Mouse (Mus musculus): ENCODE results near the gene Sorbs1. TPM values are rescaled to one million over a fixed set of nuclear protein-coding genes. Genes with fewer than 3 reads are reported as not detected.

The Sorbs1 gene
- polyA plus RNA-seq, 1 experiment: 38.8 TPM

GRCm38 (mm10) chr19:40426103-40426960, 87.2 kb downstream of the Sorbs1 start:
- Histone ChIP-seq H3K4me2 (ENCODE audit: low read depth) (no peak overlapping the region), H3K4me3 (no peak overlapping the region), H3K36me3 (ENCODE audit: control insufficient read depth, insufficient read depth) (no peaks in the 10 kb centered on the region), H3K27me3 (ENCODE audit: control insufficient read depth, insufficient read depth, insufficient read length) (no peaks in the 10 kb centered on the region), H3K79me2 (ENCODE audit: control insufficient read depth, insufficient read depth) (peaks cover 8% of the 10 kb centered on the region), H3ac (ENCODE audit: control insufficient read depth, insufficient read length) (no peak overlapping the region)
- no peak for TF ChIP-seq E2F4 (IDR thresholded peaks at IDR 0.05; ENCODE audit: insufficient read depth)
- TF ChIP-seq SRF (IDR thresholded peaks at IDR 0.05; ENCODE audit: control insufficient read depth, insufficient read length, low read depth): no peak
- no peak for TF ChIP-seq TCF12 (IDR thresholded peaks at IDR 0.05; ENCODE audit: insufficient read depth, poor library complexity, severe bottlenecking)
- no peak for TF ChIP-seq USF1 (IDR thresholded peaks at IDR 0.05; ENCODE audit: low read depth)
- no peak for TF ChIP-seq MYOD1 (IDR thresholded peaks at IDR 0.05; ENCODE audit: control insufficient read depth in 1 of 3, insufficient read length in 2 of 3, low read depth in 2 of 3)
- TF ChIP-seq MYOG (IDR thresholded peaks at IDR 0.05; ENCODE audit: control insufficient read depth in 1 of 3, insufficient read depth in 1 of 3, insufficient read length in 2 of 3, low read depth in 2 of 3): no peak
- TF ChIP-seq TCF3 (IDR thresholded peaks at IDR 0.05; ENCODE audit: insufficient read length, low read depth): no peak
- TF ChIP-seq POLR2A (IDR thresholded peaks at IDR 0.05; ENCODE audit: insufficient read length, low read depth): no peak
- TF ChIP-seq MAX (IDR thresholded peaks at IDR 0.05; ENCODE audit: low read depth): no peak
- no peak for TF ChIP-seq POLR2AphosphoS2 (IDR thresholded peaks at IDR 0.05; ENCODE audit: insufficient read length, low read depth)
- TF ChIP-seq REST (IDR thresholded peaks at IDR 0.05; ENCODE audit: insufficient read depth, insufficient read length): no peak

GRCm38 (mm10) chr19:40425326-40425725, 88.3 kb downstream of the Sorbs1 start:
- H3K4me3 ChIP-seq: no peak overlapping the region
- no peaks in the 10 kb centered on the region for H3K27me3 ChIP-seq (ENCODE audit: control insufficient read depth, insufficient read depth, insufficient read length)
- no peak overlapping the region for H3ac ChIP-seq (ENCODE audit: control insufficient read depth, insufficient read length)
- H3K79me2 ChIP-seq (ENCODE audit: control insufficient read depth, insufficient read depth): peaks cover 8% of the 10 kb centered on the region
- no peaks in the 10 kb centered on the region for H3K36me3 ChIP-seq (ENCODE audit: control insufficient read depth, insufficient read depth)
- no peak for TF ChIP-seq TCF3 (IDR thresholded peaks at IDR 0.05; ENCODE audit: insufficient read length, low read depth)
- no peak for TF ChIP-seq POLR2AphosphoS2 (IDR thresholded peaks at IDR 0.05; ENCODE audit: insufficient read length, low read depth)
- TF ChIP-seq MYOD1 (IDR thresholded peaks at IDR 0.05; ENCODE audit: control insufficient read depth in 1 of 3, insufficient read length in 2 of 3, low read depth in 2 of 3): no peak
- TF ChIP-seq POLR2A (IDR thresholded peaks at IDR 0.05; ENCODE audit: insufficient read length, low read depth): no peak
- H3K4me2 ChIP-seq (ENCODE audit: low read depth): no peak overlapping the region

- no peaks in the 10 kb centered on the region for H3K79me2 ChIP-seq (ENCODE audit: control insufficient read depth, insufficient read depth)
- no peaks in the 10 kb centered on the region for H3K36me3 ChIP-seq (ENCODE audit: control insufficient read depth, insufficient read depth)
- no peak overlapping the region for H3K4me3 ChIP-seq
- H3K27me3 ChIP-seq (ENCODE audit: control insufficient read depth, insufficient read depth, insufficient read length): no peaks in the 10 kb centered on the region
- H3ac ChIP-seq (ENCODE audit: control insufficient read depth, insufficient read length): no peak overlapping the region
- TF ChIP-seq MAX (IDR thresholded peaks at IDR 0.05; ENCODE audit: low read depth): no peak
- no peak for TF ChIP-seq MYOD1 (IDR thresholded peaks at IDR 0.05; ENCODE audit: control insufficient read depth in 1 of 3, insufficient read length in 2 of 3, low read depth in 2 of 3)
- TF ChIP-seq MYOG (IDR thresholded peaks at IDR 0.05; ENCODE audit: control insufficient read depth in 1 of 3, insufficient read depth in 1 of 3, insufficient read length in 2 of 3, low read depth in 2 of 3): no peak
- no peak for TF ChIP-seq POLR2A (IDR thresholded peaks at IDR 0.05; ENCODE audit: insufficient read length, low read depth)
- TF ChIP-seq CEBPB (IDR thresholded peaks at IDR 0.05; ENCODE audit: insufficient read depth, poor library complexity, severe bottlenecking): no peak
- TF ChIP-seq REST (IDR thresholded peaks at IDR 0.05; ENCODE audit: insufficient read depth, insufficient read length): no peak
- TF ChIP-seq TCF12 (IDR thresholded peaks at IDR 0.05; ENCODE audit: insufficient read depth, poor library complexity, severe bottlenecking): no peak
- no peak for TF ChIP-seq E2F4 (IDR thresholded peaks at IDR 0.05; ENCODE audit: insufficient read depth)
- no peak for TF ChIP-seq POLR2AphosphoS2 (IDR thresholded peaks at IDR 0.05; ENCODE audit: insufficient read length, low read depth)
- no peak for TF ChIP-seq SRF (IDR thresholded peaks at IDR 0.05; ENCODE audit: control insufficient read depth, insufficient read length, low read depth)
- no peak for TF ChIP-seq TCF3 (IDR thresholded peaks at IDR 0.05; ENCODE audit: insufficient read length, low read depth)
- TF ChIP-seq USF1 (IDR thresholded peaks at IDR 0.05; ENCODE audit: low read depth): no peak
- no peak overlapping the region for H3K4me2 ChIP-seq (ENCODE audit: low read depth)
These were observed 92.5 kb downstream of the Sorbs1 start for GRCm38 (mm10) chr19:40421037-40421436.

DNA sequence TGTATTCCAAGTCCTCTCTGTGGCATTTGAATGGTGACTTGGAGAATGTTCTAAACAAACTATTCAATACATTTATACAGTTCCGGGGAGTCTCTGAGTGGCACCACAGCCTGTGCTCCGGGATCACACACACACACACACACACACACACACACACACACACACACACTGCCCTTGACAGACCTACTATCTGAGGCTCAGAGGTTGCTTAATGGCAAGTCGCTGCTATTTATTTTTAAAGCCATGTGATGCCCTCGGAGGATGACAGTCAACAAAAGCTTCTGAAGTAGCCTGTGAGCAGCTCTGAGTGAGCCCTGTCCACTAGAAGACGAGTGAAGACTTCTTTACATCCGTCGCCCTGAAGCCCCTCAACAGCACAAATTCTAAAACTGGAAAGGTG, 94.3 kb downstream of the Sorbs1 start:
- Histone ChIP-seq H3K4me2 (ENCODE audit: low read depth) (no peak overlapping the region), H3K4me3 (no peak overlapping the region), H3K79me2 (ENCODE audit: control insufficient read depth, insufficient read depth) (no peaks in the 10 kb centered on the region), H3ac (ENCODE audit: control insufficient read depth, insufficient read length) (no peak overlapping the region), H3K36me3 (ENCODE audit: control insufficient read depth, insufficient read depth) (no peaks in the 10 kb centered on the region), H3K27me3 (ENCODE audit: control insufficient read depth, insufficient read depth, insufficient read length) (no peaks in the 10 kb centered on the region)
- TF ChIP-seq TCF12 (IDR thresholded peaks at IDR 0.05; ENCODE audit: insufficient read depth, poor library complexity, severe bottlenecking) (no peak), MYOG (IDR thresholded peaks at IDR 0.05; ENCODE audit: control insufficient read depth in 1 of 3, insufficient read depth in 1 of 3, insufficient read length in 2 of 3, low read depth in 2 of 3) (no peak), CEBPB (IDR thresholded peaks at IDR 0.05; ENCODE audit: insufficient read depth, poor library complexity, severe bottlenecking) (no peak), MYOD1 (IDR thresholded peaks at IDR 0.05; ENCODE audit: control insufficient read depth in 1 of 3, insufficient read length in 2 of 3, low read depth in 2 of 3) (no peak), E2F4 (IDR thresholded peaks at IDR 0.05; ENCODE audit: insufficient read depth) (no peak), POLR2A (IDR thresholded peaks at IDR 0.05; ENCODE audit: insufficient read length, low read depth) (no peak), SRF (IDR thresholded peaks at IDR 0.05; ENCODE audit: control insufficient read depth, insufficient read length, low read depth) (no peak), USF1 (IDR thresholded peaks at IDR 0.05; ENCODE audit: low read depth) (no peak), TCF3 (IDR thresholded peaks at IDR 0.05; ENCODE audit: insufficient read length, low read depth) (no peak), MAX (IDR thresholded peaks at IDR 0.05; ENCODE audit: low read depth) (no peak), REST (IDR thresholded peaks at IDR 0.05; ENCODE audit: insufficient read depth, insufficient read length) (no peak), POLR2AphosphoS2 (IDR thresholded peaks at IDR 0.05; ENCODE audit: insufficient read length, low read depth) (no peak)

All from myocyte (in vitro differentiated cells).